Mouse (Mus musculus): ENCODE results near the gene Kti12. TPM values are rescaled to one million over a fixed set of nuclear protein-coding genes. Genes with fewer than 3 reads are reported as not detected.

Gene Kti12
- polyA plus RNA-seq, 1 experiment from 2014 or later, result 26.6 TPM

GRCm38 (mm10) chr4:108848505-108848848, 892 bp downstream of the Kti12 start, which contains the start of gene A730015C16Rik:
A730015C16Rik (minus strand) TSS chr4:108848619.
- DNase-seq (ENCODE audit: low spot score) (peak; percentile 40), ATAC-seq (peak; percentile 25)
- Histone ChIP-seq H3K4me3 (ENCODE audit: low read depth, low read length) (peak within 1 kb of the TSS; percentile 81), H3K9me3 (ENCODE audit: low read length) (no peaks in the 10 kb centered on the region), H3K27me3 (replicated peaks; ENCODE audit: insufficient read depth, low read length) (no peaks in the 10 kb centered on the region), H3K9ac (replicated peaks; ENCODE audit: low read depth) (peak within 1 kb of the TSS; percentile 71), H3K4me2 (replicated peaks; ENCODE audit: low read depth, low read length) (peak within 1 kb of the TSS; percentile 91), H3K4me1 (ENCODE audit: insufficient read depth, low read depth, low read length) (peaks cover 9% of the 10 kb centered on the region; the same call in 1 of the 2 replicates), H3K27ac (ENCODE audit: low read length) (peak within 1 kb of the TSS; percentile 95), H3K36me3 (ENCODE audit: insufficient read depth, low read length) (no peaks in the 10 kb centered on the region)
- WGBS, result 5% methylated on average over 20 of the region's 20 CpGs
- TF ChIP-seq CTCF (IDR thresholded peaks at IDR 0.05) (no peak), EP300 (IDR thresholded peaks at IDR 0.05) (no peak)

- 78% methylated on average over 7 of the region's 7 CpGs for WGBS
- Histone ChIP-seq H3K4me1 (ENCODE audit: insufficient read depth, low read depth, low read length) (no peaks in the 10 kb centered on the region), H3K4me2 (replicated peaks; ENCODE audit: low read depth, low read length) (no peak overlapping the region), H3K4me3 (ENCODE audit: low read depth, low read length) (no peak overlapping the region), H3K9ac (replicated peaks; ENCODE audit: low read depth) (no peak overlapping the region), H3K9me3 (ENCODE audit: low read length) (no peaks in the 10 kb centered on the region), H3K27me3 (replicated peaks; ENCODE audit: insufficient read depth, low read length) (no peaks in the 10 kb centered on the region), H3K36me3 (ENCODE audit: insufficient read depth, low read length) (no peaks in the 10 kb centered on the region), H3K27ac (ENCODE audit: low read length) (no peak overlapping the region)
- ATAC-seq, result no peak
- DNase-seq (ENCODE audit: low spot score), result no peak
- TF ChIP-seq CTCF (IDR thresholded peaks at IDR 0.05) (no peak), EP300 (IDR thresholded peaks at IDR 0.05) (no peak)
Measured at GRCm38 (mm10) chr4:108866806-108867205, 19.2 kb downstream of the Kti12 start.

GRCm38 (mm10) chr4:108869730-108870374, 22.3 kb downstream of the Kti12 start:
- ATAC-seq (peak; percentile 70), DNase-seq (ENCODE audit: low spot score) (peak; percentile 89)
- no peak overlapping the region for H3K27ac ChIP-seq (ENCODE audit: low read length)
- no peaks in the 10 kb centered on the region for H3K9me3 ChIP-seq (ENCODE audit: low read length)
- H3K4me1 ChIP-seq (ENCODE audit: insufficient read depth, low read depth, low read length), result no peaks in the 10 kb centered on the region
- no peaks in the 10 kb centered on the region for H3K27me3 ChIP-seq (replicated peaks; ENCODE audit: insufficient read depth, low read length)
- TF ChIP-seq CTCF (IDR thresholded peaks at IDR 0.05) (peak; percentile 97), EP300 (IDR thresholded peaks at IDR 0.05) (no peak)
- no peak overlapping the region for H3K9ac ChIP-seq (replicated peaks; ENCODE audit: low read depth)
- H3K4me2 ChIP-seq (replicated peaks; ENCODE audit: low read depth, low read length), result no peak overlapping the region
- WGBS, result 35% methylated on average over 10 of the region's 10 CpGs
- H3K36me3 ChIP-seq (ENCODE audit: insufficient read depth, low read length), result no peaks in the 10 kb centered on the region
- no peak overlapping the region for H3K4me3 ChIP-seq (ENCODE audit: low read depth, low read length)

GRCm38 (mm10) chr4:108873746-108874145, 26.2 kb downstream of the Kti12 start:
- Histone ChIP-seq H3K9ac (replicated peaks; ENCODE audit: low read depth) (no peak overlapping the region), H3K27ac (ENCODE audit: low read length) (no peak overlapping the region), H3K9me3 (ENCODE audit: low read length) (no peaks in the 10 kb centered on the region), H3K4me1 (ENCODE audit: insufficient read depth, low read depth, low read length) (no peaks in the 10 kb centered on the region), H3K4me2 (replicated peaks; ENCODE audit: low read depth, low read length) (no peak overlapping the region), H3K27me3 (replicated peaks; ENCODE audit: insufficient read depth, low read length) (no peaks in the 10 kb centered on the region), H3K36me3 (ENCODE audit: insufficient read depth, low read length) (no peaks in the 10 kb centered on the region), H3K4me3 (ENCODE audit: low read depth, low read length) (no peak overlapping the region)
- ATAC-seq (no peak), DNase-seq (ENCODE audit: low spot score) (no peak)
- WGBS, result 84% methylated on average over 5 of the region's 5 CpGs
- TF ChIP-seq CTCF (IDR thresholded peaks at IDR 0.05) (no peak), EP300 (IDR thresholded peaks at IDR 0.05) (no peak)

GRCm38 (mm10) chr4:108877901-108878300, 30.3 kb downstream of the Kti12 start:
- ATAC-seq (no peak), DNase-seq (ENCODE audit: low spot score) (no peak)
- Histone ChIP-seq H3K9me3 (ENCODE audit: low read length) (no peaks in the 10 kb centered on the region), H3K9ac (replicated peaks; ENCODE audit: low read depth) (no peak overlapping the region), H3K36me3 (ENCODE audit: insufficient read depth, low read length) (no peaks in the 10 kb centered on the region), H3K27me3 (replicated peaks; ENCODE audit: insufficient read depth, low read length) (no peaks in the 10 kb centered on the region), H3K27ac (ENCODE audit: low read length) (no peak overlapping the region), H3K4me1 (ENCODE audit: insufficient read depth, low read depth, low read length) (no peaks in the 10 kb centered on the region), H3K4me3 (ENCODE audit: low read depth, low read length) (no peak overlapping the region), H3K4me2 (replicated peaks; ENCODE audit: low read depth, low read length) (no peak overlapping the region)
- no peak for TF ChIP-seq CTCF (IDR thresholded peaks at IDR 0.05)
- TF ChIP-seq EP300 (IDR thresholded peaks at IDR 0.05), result no peak
- 77% methylated on average over 6 of the region's 6 CpGs for WGBS

- ATAC-seq, result peak; percentile 90
- Histone ChIP-seq H3K27me3 (replicated peaks; ENCODE audit: insufficient read depth, low read length) (no peaks in the 10 kb centered on the region), H3K4me1 (ENCODE audit: insufficient read depth, low read depth, low read length) (no peaks in the 10 kb centered on the region), H3K9ac (replicated peaks; ENCODE audit: low read depth) (peak within 1 kb of the TSS; percentile 26; the same call in 1 of the 2 replicates), H3K36me3 (ENCODE audit: insufficient read depth, low read length) (no peaks in the 10 kb centered on the region), H3K4me3 (ENCODE audit: low read depth, low read length) (peak within 1 kb of the TSS; percentile 38), H3K9me3 (ENCODE audit: low read length) (no peaks in the 10 kb centered on the region), H3K4me2 (replicated peaks; ENCODE audit: low read depth, low read length) (peak within 1 kb of the TSS; percentile 87), H3K27ac (ENCODE audit: low read length) (no peak within 1 kb of the TSS)
- 3% methylated on average over 46 of the region's 46 CpGs for WGBS
- TF ChIP-seq CTCF (IDR thresholded peaks at IDR 0.05) (no peak), EP300 (IDR thresholded peaks at IDR 0.05) (no peak)
- peak; percentile 56 for DNase-seq (ENCODE audit: low spot score)
Measured at GRCm38 (mm10) chr4:108878963-108879822, 31.6 kb downstream of the Kti12 start, which contains the start of gene Rab3b. Rab3b (plus strand) TSS chr4:108879063.
